Mouse (Mus musculus) brain, embryonic 14.5 days (tissue): Measurements from ENCODE around the gene Gnat1. TPM values are rescaled to one million over a fixed set of nuclear protein-coding genes. Genes with fewer than 3 reads are reported as not detected.

Experiments used
- DNase-seq: peaks from one replicate; pipeline ENCODE4 v3.0.0-alpha.2; 2011; ENCODE audit warnings: low read depth
- CTCF ChIP-seq: fragments of 200-500 bp; IDR thresholded peaks from 2 replicates; pipeline ENCODE4 v1.5.1; 2012; ENCODE audit warnings: inconsistent platforms, mild to moderate bottlenecking, moderate library complexity, borderline replicate concordance; ENCODE audit not compliant: insufficient read depth, insufficient read length; ENCODE audit errors: extremely low read depth
- POLR2A ChIP-seq: fragments of 200-500 bp; IDR thresholded peaks from 2 replicates; pipeline ENCODE4 v1.6.1; 2012; ENCODE audit warnings: mild to moderate bottlenecking, inconsistent platforms, borderline replicate concordance; ENCODE audit not compliant: poor library complexity, insufficient read depth, insufficient read length, severe bottlenecking; ENCODE audit errors: extremely low read depth
- polyA plus RNA-seq: library from polyadenylated mRNA; depleted of rRNA; stranded (reverse); fragments of >200 nt; gene quantifications from 2 replicates; pipeline ENCODE4 v1.2.3, GENCODE M21; 2012; rRNA removed

The Gnat1 gene
- 0.39 and 0.48 TPM in 2 replicates for polyA plus RNA-seq

DNA sequence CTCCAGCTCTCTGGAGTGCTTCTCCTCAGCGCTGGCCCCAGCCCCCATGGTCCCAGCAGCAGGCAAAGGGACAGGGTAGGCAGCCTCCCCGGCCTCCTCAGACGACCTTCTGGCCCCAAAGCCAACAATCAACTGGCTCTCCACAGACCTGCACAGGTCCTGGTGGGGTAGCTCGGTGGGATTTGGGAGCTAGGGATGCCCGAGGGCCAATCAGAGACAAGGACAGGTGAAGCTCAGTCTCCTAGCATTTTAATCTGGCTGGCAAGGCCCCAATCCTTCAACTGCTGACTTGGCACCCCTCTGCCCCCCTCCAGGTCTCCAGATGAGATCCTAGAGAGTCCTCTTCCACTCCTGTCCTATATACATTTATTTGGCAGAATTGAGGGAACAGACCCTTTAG, at the start of gene Gnat1:
Gene Gnat1 (minus strand): TSS at position 212 of the 400 bp plus-strand sequence.
- no peak for DNase-seq
- TF ChIP-seq CTCF: no peak
- no peak for TF ChIP-seq POLR2A

DNA sequence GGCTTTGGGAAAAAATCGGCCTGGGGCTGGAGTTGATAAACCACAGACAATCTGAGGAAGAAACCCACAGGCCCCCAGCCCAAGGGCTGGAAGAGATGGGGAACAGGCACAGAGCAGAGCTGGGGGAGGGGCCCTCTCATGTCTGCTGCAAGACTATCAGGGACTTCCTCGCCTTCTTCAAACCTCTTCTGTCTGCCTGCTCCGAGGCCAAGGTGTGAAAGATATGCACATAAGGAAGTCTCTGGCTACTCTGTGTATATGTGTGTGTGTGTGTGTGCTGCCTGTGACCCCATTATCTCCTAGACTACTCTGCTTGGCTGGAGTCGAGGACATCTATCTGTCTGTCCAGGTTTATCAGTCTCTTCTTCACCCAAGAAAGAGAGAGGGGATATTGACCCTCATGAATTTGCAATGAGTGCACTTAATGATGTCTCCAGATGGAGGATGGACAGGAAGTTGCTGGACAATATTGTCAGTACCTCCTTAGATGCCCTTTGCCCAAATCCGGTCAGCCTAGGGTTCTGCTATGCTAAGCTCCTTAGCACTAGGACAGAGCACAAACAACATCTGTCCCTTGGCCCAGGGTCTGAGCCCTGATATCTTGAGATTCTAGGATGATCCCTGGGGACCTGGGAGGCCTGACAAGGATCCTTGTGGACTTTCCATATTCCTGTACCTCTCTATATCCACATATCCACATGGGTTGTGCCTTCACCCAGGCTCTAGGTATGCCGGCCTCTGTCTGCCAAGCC, 49.6 kb upstream of the Gnat1 start:
- no peak for DNase-seq

DNA sequence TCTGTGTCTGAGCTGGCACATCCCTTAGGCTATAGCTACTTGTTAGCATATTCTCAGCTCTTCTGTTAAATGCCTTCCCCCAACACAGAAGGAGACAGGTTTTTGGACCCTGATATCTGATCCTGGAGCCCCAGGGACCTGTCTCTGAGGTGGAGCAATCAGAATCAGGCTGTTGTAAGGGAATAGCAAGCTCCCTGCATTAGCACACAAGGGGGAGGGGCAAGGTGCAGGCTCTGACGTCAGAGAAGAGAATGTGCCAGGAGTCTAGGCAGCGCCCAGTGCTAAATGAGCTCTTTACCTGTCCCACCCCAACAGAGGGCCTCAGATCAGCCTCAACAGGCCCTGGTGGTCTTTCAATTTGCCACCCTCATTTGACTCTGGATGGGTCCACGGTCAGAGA, 47.5 kb upstream of the Gnat1 start:
- TF ChIP-seq CTCF (no peak), POLR2A (no peak)
- peak; percentile 62 for DNase-seq

More for the DNA sequence above, 49.6 kb upstream of the Gnat1 start:
- no peak for TF ChIP-seq POLR2A
- TF ChIP-seq CTCF: no peak

DNA sequence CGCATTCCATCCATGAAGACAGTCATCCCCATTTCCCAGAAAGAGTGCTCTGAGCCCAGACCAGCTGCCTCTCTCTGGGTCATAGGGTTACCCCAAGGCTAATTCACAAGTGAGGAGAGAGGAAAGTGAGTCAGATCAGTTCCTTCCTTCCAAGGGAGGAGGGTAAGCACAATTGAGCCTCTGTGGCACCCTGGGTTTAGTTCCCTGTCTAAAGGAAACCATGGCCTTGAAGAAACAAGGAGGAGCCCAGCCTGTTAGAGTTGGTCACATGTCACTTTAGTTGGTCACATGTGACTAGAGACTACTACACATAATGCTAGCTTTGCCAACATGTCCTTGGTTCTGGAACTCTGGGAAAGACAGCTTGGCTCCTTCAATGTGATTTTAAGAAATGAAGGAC, 45.3 kb upstream of the Gnat1 start:
- TF ChIP-seq POLR2A (no peak), CTCF (no peak)

DNA sequence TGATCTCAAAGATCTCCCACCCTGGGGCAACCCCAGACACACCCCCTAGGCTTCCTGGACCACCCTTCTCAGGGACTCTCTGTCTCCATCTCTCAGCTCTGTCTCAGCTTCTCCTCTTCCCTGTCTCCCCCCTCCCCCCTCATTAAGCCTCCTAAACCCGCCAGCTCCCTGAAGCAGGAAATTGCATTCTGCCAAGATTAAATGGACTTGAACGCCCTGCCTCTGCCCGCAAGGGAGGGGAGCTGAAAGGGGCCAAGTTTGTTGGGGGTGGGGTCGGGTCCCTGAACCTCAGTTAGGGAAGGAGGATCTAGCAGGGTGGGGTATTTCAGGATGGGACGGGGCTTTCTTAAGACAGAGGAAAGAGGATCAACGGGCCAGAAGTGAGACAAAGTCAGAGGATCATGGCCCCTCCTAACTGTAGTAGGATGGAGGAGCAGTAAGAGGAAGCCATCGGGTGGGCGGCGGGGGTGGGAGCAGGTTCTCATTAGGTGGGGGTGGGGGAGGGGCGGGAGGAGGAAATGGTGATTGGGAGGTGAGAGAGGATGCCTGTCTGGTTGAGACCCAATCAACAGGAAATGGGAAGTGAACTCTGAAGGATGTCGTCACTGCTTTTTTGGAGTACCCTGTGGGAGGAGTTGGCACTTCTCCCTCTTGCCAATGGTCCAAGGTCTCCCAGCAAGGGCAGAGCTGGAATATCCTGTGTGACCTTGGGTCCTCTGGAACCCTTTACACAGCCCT, 44.5 kb upstream of the Gnat1 start:
- peak; percentile 90 for DNase-seq
- TF ChIP-seq POLR2A (no peak), CTCF (no peak)

More for the DNA sequence above, 45.3 kb upstream of the Gnat1 start:
- DNase-seq: no peak

DNA sequence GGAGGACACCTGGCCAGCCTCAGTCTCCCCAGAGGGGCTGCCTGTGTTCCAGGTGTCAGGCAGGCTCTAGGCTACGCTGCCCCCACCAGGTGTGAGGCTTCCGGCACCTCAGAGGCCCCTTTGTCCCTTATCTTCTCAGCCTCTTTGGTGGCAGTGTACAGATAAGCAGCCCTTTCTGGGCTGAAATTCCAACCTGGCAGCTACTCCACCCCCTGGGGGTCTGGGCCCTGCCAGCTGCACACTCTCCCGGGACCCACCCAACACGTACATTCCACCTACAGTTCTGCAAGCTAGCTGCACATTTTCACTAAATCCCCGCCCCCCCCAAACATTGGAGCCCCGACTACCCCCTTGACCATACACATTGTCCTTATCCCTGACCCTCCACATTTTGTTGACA, 43.8 kb upstream of the Gnat1 start:
- no peak for DNase-seq
- TF ChIP-seq POLR2A (no peak), CTCF (no peak)

DNA sequence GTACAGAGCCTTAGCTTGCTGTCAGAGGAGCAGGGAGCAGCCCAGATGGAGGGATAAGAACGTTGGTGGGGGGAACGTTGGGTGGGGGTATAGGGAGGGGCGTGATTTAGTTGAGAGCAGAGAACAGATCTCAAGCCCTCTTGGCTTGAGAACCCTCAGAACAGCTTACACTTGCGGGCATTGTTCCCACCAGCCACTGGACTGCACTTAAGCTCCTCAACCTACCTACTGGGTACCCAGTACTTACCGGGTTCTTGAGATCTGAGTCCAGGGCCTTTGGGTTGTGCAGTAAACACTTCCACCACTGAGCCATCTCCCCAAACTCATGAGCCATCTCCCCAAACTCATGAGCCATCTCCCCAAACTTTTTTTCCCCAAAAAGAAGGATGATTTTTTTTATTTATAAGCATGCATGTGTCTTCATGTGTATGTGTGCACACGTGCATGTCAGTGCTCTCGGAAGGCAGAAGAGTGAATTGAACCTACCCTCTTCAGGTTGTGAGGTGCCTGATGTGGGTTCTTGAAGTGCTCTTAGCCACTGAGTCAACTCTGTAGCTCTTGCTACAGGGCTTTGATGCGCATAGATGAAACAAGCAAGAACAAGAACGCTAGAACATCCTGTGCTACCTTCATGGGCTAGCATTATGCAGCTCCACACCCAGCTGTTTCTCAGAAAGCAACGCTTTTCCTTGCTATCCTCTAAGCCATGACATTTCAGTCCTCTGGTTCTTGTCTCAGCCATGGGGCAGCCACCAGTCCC, 39.4 kb upstream of the Gnat1 start:
- DNase-seq: no peak
- no peak for TF ChIP-seq POLR2A
- TF ChIP-seq CTCF: no peak

DNA sequence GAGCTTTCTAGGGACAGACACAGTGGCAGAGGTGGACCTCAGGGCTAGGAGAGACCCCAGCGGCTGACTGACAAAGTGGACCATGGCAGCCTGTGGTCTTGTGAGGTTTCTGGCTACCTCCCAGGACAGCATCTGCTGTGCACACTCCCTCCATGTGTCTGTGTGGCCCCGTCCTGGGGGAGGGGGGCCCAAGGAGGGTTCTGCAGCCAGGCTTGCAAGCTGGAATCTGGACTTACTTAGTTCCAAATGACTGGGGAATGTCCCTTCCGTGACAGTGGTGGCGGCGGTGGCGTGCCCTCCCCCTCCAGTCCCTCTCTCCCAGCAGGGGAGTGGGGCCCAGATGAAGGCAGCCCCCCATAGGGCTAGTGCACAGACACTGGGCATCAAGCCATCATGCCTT, 37.4 kb upstream of the Gnat1 start:
- TF ChIP-seq POLR2A (no peak), CTCF (no peak)
- no peak for DNase-seq

DNA sequence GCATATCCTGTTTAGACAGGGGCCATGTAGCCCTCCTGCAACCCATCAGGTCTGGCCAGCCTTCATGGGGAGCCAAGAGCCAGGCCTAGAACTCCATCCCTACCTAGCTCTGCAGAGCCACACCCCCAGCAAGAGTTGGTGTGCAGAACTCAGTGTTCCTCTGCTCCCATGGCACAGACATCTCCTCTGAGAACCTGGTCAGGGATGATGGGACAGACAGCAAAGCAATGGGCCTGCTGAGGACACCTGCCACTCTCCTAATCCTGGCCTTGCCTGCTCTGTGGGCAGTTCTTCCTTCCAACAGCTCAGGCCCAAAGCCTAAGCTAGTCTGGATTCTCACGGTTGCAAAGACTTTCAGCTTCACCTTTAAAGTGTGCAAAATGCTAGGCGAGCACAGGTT, 36.1 kb upstream of the Gnat1 start:
- DNase-seq: no peak
- TF ChIP-seq POLR2A: no peak
- TF ChIP-seq CTCF: no peak

DNA sequence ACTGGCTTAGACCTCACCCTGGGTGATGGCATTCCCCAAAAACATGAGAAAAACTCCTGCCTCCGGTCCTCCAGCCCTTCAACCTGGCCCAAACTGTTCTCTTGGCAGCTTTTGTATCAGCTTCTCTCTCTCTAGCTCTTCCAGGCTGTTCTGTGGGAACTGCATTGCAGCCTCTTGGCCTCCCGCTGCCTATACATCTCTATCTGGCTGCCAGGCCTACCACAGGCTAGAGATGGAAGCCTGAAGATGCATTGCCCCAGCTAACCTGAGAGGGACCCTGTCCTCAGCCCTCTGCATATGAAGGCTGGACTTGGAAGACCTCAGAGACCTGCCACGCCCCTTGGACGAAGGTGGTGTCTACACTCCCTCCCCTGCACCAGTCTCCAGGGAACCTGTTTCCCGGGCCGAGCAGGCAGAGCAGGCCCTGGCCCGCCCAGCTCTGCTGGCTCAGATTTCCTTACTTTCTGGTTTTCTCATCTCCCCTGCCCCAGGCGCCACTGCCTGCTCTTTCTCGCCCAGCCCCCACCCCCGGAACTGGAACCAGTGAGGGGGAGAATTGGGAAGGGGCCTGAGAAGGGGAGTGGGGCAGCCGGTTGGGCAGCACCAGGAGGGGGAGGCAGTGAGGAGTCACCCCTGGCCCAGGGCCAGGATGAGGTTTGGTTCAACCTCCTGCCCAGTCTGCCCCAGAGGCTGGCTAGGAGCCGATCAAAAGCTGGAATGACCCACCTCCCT, 34.9 kb upstream of the Gnat1 start:
- TF ChIP-seq POLR2A (no peak), CTCF (no peak)
- DNase-seq: peak; percentile 66

DNA sequence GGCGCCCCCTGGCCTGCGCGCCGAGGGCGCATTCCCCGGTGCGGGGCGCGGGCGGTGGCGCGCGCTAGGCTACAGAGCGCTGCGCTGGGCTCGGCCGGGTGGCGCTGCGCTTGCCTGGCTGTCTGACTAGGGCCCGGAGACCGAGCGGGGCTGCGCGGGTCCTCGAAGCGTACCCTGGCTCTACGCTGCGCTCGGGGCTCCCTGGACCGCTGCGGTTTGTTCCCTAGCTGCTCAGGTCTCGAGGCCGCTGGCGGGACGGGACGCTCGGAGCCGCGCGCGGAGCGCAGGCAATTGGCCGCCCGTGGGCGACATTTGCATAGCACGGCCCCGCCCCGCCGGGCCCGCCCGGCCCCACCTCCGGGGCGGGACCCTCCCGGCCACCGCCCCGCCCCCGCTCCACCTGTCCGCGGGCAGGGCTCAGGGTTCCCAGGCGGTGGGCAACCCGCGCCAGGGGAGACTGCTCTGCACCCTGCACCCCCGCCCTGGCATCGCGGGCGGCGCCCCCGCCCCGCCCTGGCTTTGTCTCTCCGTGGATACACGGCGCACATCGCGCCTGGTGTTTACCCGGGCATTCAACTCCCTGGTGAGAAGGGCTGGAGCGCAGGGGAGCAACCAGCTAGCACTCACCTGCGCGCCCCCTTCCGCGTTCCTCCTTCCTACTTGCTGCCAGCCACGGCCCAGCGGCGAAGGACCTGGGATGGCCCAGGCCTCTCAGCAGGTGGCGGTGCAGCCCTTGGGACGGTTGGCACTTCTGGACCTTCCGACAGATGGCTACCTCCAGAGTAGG, 30.4 kb upstream of the Gnat1 start, which contains the start of gene Sema3f:
Gene Sema3f (minus strand): TSS at position 779 of the 787 bp plus-strand sequence.
- TF ChIP-seq POLR2A (peak; percentile 58), CTCF (peak; percentile 20; the same call in 1 of the 2 replicates)
- DNase-seq: peak; percentile 85
